Mouse (Mus musculus) heart, embryonic 13.5 days (tissue): ENCODE data around the gene Micu1. TPM values are rescaled to one million over a fixed set of nuclear protein-coding genes. Genes with fewer than 3 reads are reported as not detected.

Source experiments
- ATAC-seq: fragments of 200-750 bp; cut with Nextera tagmentation; 2 replicates; pipeline ENCODE4 v1.8.0; 2017; ENCODE audit warnings: moderate TSS enrichment; ENCODE audit not compliant: insufficient number of reproducible peaks, low FRiP score, low TSS enrichment; ENCODE audit errors: extremely low read depth
- H3K27ac ChIP-seq: fragments of 300-500 bp; sonication (generic); replicated peaks from 2 replicates; pipeline ENCODE4 v1.5.1; 2015; ENCODE audit warnings: moderate library complexity, mild to moderate bottlenecking, inconsistent platforms
- H3K27me3 ChIP-seq: fragments of 300-500 bp; sonication (generic); replicated peaks from 2 replicates; pipeline ENCODE4 v1.6.1; 2015; ENCODE audit warnings: mild to moderate bottlenecking, inconsistent platforms
- H3K36me3 ChIP-seq: fragments of 300-500 bp; sonication (generic); 2 replicates; pipeline ENCODE4 v1.6.1; 2015; ENCODE audit warnings: mild to moderate bottlenecking, inconsistent platforms
- H3K4me1 ChIP-seq: fragments of 300-500 bp; sonication (generic); 2 replicates; pipeline ENCODE4 v1.6.1; 2015; ENCODE audit warnings: inconsistent platforms
- H3K4me2 ChIP-seq: fragments of 300-500 bp; sonication (generic); 2 replicates; pipeline ENCODE4 v1.6.1; 2015; ENCODE audit warnings: inconsistent platforms, mild to moderate bottlenecking, moderate library complexity
- H3K4me3 ChIP-seq: fragments of 300-500 bp; sonication (generic); 2 replicates; pipeline ENCODE4 v1.5.1; 2015; ENCODE audit warnings: moderate library complexity, mild to moderate bottlenecking, inconsistent platforms
- H3K9ac ChIP-seq: fragments of 300-500 bp; sonication (generic); 2 replicates; pipeline ENCODE4 v1.6.1; 2015; ENCODE audit warnings: inconsistent platforms, mild to moderate bottlenecking, moderate library complexity
- H3K9me3 ChIP-seq: fragments of 300-500 bp; sonication (generic); 2 replicates; pipeline ENCODE4 v1.6.1; 2016; ENCODE audit warnings: inconsistent platforms
- WGBS: fragments of 180-500 bp; shearing (Covaris S2); methylation state at CpG from one replicate; pipeline ENCODE4 v1.1.7; 2015; ENCODE audit warnings: mixed read lengths; 5-methylcytosine and 5-hydroxymethylcytosine counted together
- polyA plus RNA-seq: library from polyadenylated mRNA; unstranded; fragments of >200 nt; fragmentation: Nextera tagmentation; extraction: Ambion mirVana; gene quantifications from 2 replicates; pipeline ENCODE4 v1.2.1, GENCODE M21; 2015

Micu1 gene
- polyA plus RNA-seq, 1 experiment from 2014 or later: 43.5 TPM

GRCm38 (mm10) chr10:59814505-59815155 lies 112.4 kb downstream of the Micu1 start:
- no peak overlapping the region for H3K4me2 ChIP-seq
- 0 out of 2 replicates have a peak overlapping the region, but pooled peaks have one; percentile 24 for H3K27ac ChIP-seq
- H3K36me3 ChIP-seq: peaks cover 9% of the 10 kb centered on the region
- ATAC-seq: no peak
- H3K4me1 ChIP-seq: peaks cover 20% of the 10 kb centered on the region
- no peak overlapping the region for H3K9ac ChIP-seq
- H3K27me3 ChIP-seq: no peaks in the 10 kb centered on the region
- WGBS: 63% methylated on average over 7 of the region's 7 CpGs
- no peak overlapping the region for H3K4me3 ChIP-seq
- H3K9me3 ChIP-seq: no peaks in the 10 kb centered on the region

- Histone ChIP-seq H3K9ac (no peak overlapping the region), H3K4me1 (peaks cover 20% of the 10 kb centered on the region), H3K9me3 (no peaks in the 10 kb centered on the region), H3K36me3 (peaks cover 3% of the 10 kb centered on the region; the same call in 1 of the 2 replicates), H3K4me2 (no peak overlapping the region), H3K4me3 (no peak overlapping the region), H3K27me3 (no peaks in the 10 kb centered on the region), H3K27ac (no peak overlapping the region)
- ATAC-seq: no peak
- 83% methylated on average over 6 of the region's 6 CpGs for WGBS
These were observed 114.3 kb downstream of the Micu1 start for GRCm38 (mm10) chr10:59816569-59816968.

- no peak overlapping the region for H3K4me3 ChIP-seq
- H3K4me2 ChIP-seq: no peak overlapping the region
- H3K36me3 ChIP-seq: peaks cover 6% of the 10 kb centered on the region; the same call in 1 of the 2 replicates
- peaks cover 19% of the 10 kb centered on the region for H3K4me1 ChIP-seq
- no peak overlapping the region for H3K9ac ChIP-seq
- no peaks in the 10 kb centered on the region for H3K27me3 ChIP-seq
- H3K27ac ChIP-seq: no peak overlapping the region
- WGBS: 33% methylated on average over 2 of the region's 2 CpGs
- no peaks in the 10 kb centered on the region for H3K9me3 ChIP-seq
- no peak for ATAC-seq
These were observed 115.3 kb downstream of the Micu1 start for GRCm38 (mm10) chr10:59817528-59817927.

GRCm38 (mm10) chr10:59817991-59818390 lies 115.7 kb downstream of the Micu1 start:
- Histone ChIP-seq H3K4me3 (no peak overlapping the region), H3K27ac (no peak overlapping the region), H3K9ac (no peak overlapping the region), H3K27me3 (no peaks in the 10 kb centered on the region), H3K36me3 (peaks cover 6% of the 10 kb centered on the region; the same call in 1 of the 2 replicates), H3K4me1 (peaks cover 14% of the 10 kb centered on the region), H3K9me3 (no peaks in the 10 kb centered on the region), H3K4me2 (no peak overlapping the region)
- WGBS: 86% methylated on average over 8 of the region's 8 CpGs
- ATAC-seq: no peak

GRCm38 (mm10) chr10:59819146-59819545 lies 116.9 kb downstream of the Micu1 start:
- ATAC-seq: no peak
- WGBS: 53% methylated on average over 9 of the region's 9 CpGs
- no peak overlapping the region for H3K4me2 ChIP-seq

GRCm38 (mm10) chr10:59820886-59821285 lies 118.6 kb downstream of the Micu1 start:
- Histone ChIP-seq H3K9ac (no peak overlapping the region), H3K27ac (no peak overlapping the region), H3K4me3 (no peak overlapping the region), H3K9me3 (no peaks in the 10 kb centered on the region), H3K4me1 (peaks cover 8% of the 10 kb centered on the region), H3K27me3 (no peaks in the 10 kb centered on the region), H3K4me2 (no peak overlapping the region), H3K36me3 (0 out of 2 replicates have a peak, but pooled peaks cover 3% of the 10 kb centered on the region)
- 85% methylated on average over 5 of the region's 5 CpGs for WGBS
- ATAC-seq: no peak

More at GRCm38 (mm10) chr10:59819146-59819545, 116.9 kb downstream of the Micu1 start:
- Histone ChIP-seq H3K27me3 (no peaks in the 10 kb centered on the region), H3K27ac (no peak overlapping the region), H3K9me3 (no peaks in the 10 kb centered on the region), H3K36me3 (peaks cover 6% of the 10 kb centered on the region; the same call in 1 of the 2 replicates), H3K9ac (no peak overlapping the region), H3K4me3 (no peak overlapping the region), H3K4me1 (peaks cover 6% of the 10 kb centered on the region)

GRCm38 (mm10) chr10:59821334-59822066 lies 119.2 kb downstream of the Micu1 start:
- 88% methylated on average over 6 of the region's 7 CpGs for WGBS
- peaks cover 8% of the 10 kb centered on the region for H3K4me1 ChIP-seq
- H3K27ac ChIP-seq: no peak overlapping the region
- H3K9ac ChIP-seq: no peak overlapping the region
- no peak for ATAC-seq
- 0 out of 2 replicates have a peak, but pooled peaks cover 3% of the 10 kb centered on the region for H3K36me3 ChIP-seq
- H3K27me3 ChIP-seq: no peaks in the 10 kb centered on the region
- no peak overlapping the region for H3K4me2 ChIP-seq
- no peak overlapping the region for H3K4me3 ChIP-seq
- no peaks in the 10 kb centered on the region for H3K9me3 ChIP-seq

- peaks cover 8% of the 10 kb centered on the region for H3K4me1 ChIP-seq
- H3K27me3 ChIP-seq: no peaks in the 10 kb centered on the region
- no peak overlapping the region for H3K4me3 ChIP-seq
- WGBS: 89% methylated on average over 10 of the region's 10 CpGs
- no peak overlapping the region for H3K4me2 ChIP-seq
- no peak overlapping the region for H3K9ac ChIP-seq
- no peak for ATAC-seq
- no peak overlapping the region for H3K27ac ChIP-seq
- peaks cover 13% of the 10 kb centered on the region for H3K36me3 ChIP-seq
- H3K9me3 ChIP-seq: no peaks in the 10 kb centered on the region
These were observed 120.6 kb downstream of the Micu1 start for GRCm38 (mm10) chr10:59822857-59823256.

- Histone ChIP-seq H3K4me1 (peaks cover 8% of the 10 kb centered on the region), H3K27ac (no peak overlapping the region), H3K27me3 (no peaks in the 10 kb centered on the region), H3K36me3 (peaks cover 36% of the 10 kb centered on the region), H3K4me2 (no peak overlapping the region), H3K9me3 (peaks cover 5% of the 10 kb centered on the region; the same call in 1 of the 2 replicates), H3K9ac (no peak overlapping the region), H3K4me3 (no peak overlapping the region)
- WGBS: 68% methylated on average over 16 of the region's 16 CpGs
- no peak for ATAC-seq
These were observed 123.0 kb downstream of the Micu1 start for GRCm38 (mm10) chr10:59825137-59825812.

GRCm38 (mm10) chr10:59829886-59830285 lies 127.6 kb downstream of the Micu1 start:
- no peak overlapping the region for H3K4me3 ChIP-seq
- WGBS: 89% methylated on average over 6 of the region's 6 CpGs
- no peaks in the 10 kb centered on the region for H3K27me3 ChIP-seq
- no peak overlapping the region for H3K9ac ChIP-seq
- peaks cover 45% of the 10 kb centered on the region for H3K36me3 ChIP-seq
- ATAC-seq: no peak
- H3K27ac ChIP-seq: no peak overlapping the region
- H3K4me1 ChIP-seq: peaks cover 7% of the 10 kb centered on the region
- H3K4me2 ChIP-seq: no peak overlapping the region
- H3K9me3 ChIP-seq: peaks cover 10% of the 10 kb centered on the region; the same call in 1 of the 2 replicates

- no peak overlapping the region for H3K9ac ChIP-seq
- 52% methylated on average over 7 of the region's 7 CpGs for WGBS
These were observed 129.7 kb downstream of the Micu1 start for GRCm38 (mm10) chr10:59831950-59832349.

More at GRCm38 (mm10) chr10:59831950-59832349, 129.7 kb downstream of the Micu1 start:
- H3K27me3 ChIP-seq: no peaks in the 10 kb centered on the region
- no peak overlapping the region for H3K4me2 ChIP-seq
- no peaks in the 10 kb centered on the region; the same call in 1 of the 2 replicates for H3K4me1 ChIP-seq
- ATAC-seq: no peak
- H3K4me3 ChIP-seq: no peak overlapping the region
- H3K36me3 ChIP-seq: peaks cover 49% of the 10 kb centered on the region
- no peak overlapping the region for H3K27ac ChIP-seq
- H3K9me3 ChIP-seq: peaks cover 13% of the 10 kb centered on the region; the same call in 1 of the 2 replicates
